Mouse (Mus musculus) intestine, embryonic 14.5 days (tissue): ENCODE results near the gene Zap70. TPM values are rescaled to one million over a fixed set of nuclear protein-coding genes. Genes with fewer than 3 reads are reported as not detected.
A peak's percentile ranks its signal among the peaks of the same experiment; 100 is the strongest.

Experiments
- ATAC-seq: fragments of 200-750 bp; cut with Nextera tagmentation; replicated peaks from 2 replicates; pipeline ENCODE4 v1.8.0; 2017; ENCODE audit warnings: low read depth, moderate number of reproducible peaks, moderate TSS enrichment, moderate library complexity; ENCODE audit not compliant: low FRiP score, low TSS enrichment
- DNase-seq: peaks from one replicate; pipeline ENCODE4 v3.0.0-alpha.2; 2018; ENCODE audit warnings: low spot score
- H3K27ac ChIP-seq: fragments of 300-500 bp; sonication (generic); 2 replicates; pipeline ENCODE4 v1.5.1; 2014; ENCODE audit warnings: low read depth, mild to moderate bottlenecking, control low read depth
- H3K27me3 ChIP-seq: fragments of 300-500 bp; sonication (generic); replicated peaks from 2 replicates; pipeline ENCODE4 v1.6.1; 2014; ENCODE audit warnings: low read length, control low read depth; ENCODE audit not compliant: control insufficient read depth, insufficient read depth
- H3K36me3 ChIP-seq: fragments of 300-500 bp; sonication (generic); 2 replicates; pipeline ENCODE4 v1.6.1; 2014; ENCODE audit warnings: low read length, control low read depth; ENCODE audit not compliant: control insufficient read depth, insufficient read depth
- H3K4me1 ChIP-seq: fragments of 300-500 bp; sonication (generic); replicated peaks from 2 replicates; pipeline ENCODE4 v1.6.1; 2014; ENCODE audit warnings: low read length, control low read depth, mixed read lengths; ENCODE audit not compliant: control insufficient read depth, insufficient read depth
- H3K4me2 ChIP-seq: fragments of 300-500 bp; sonication (generic); 2 replicates; pipeline ENCODE4 v1.6.1; 2014; ENCODE audit warnings: low read length
- H3K4me3 ChIP-seq: fragments of 300-500 bp; sonication (generic); 2 replicates; pipeline ENCODE4 v1.5.1; 2014; ENCODE audit warnings: low read depth, low read length, control low read depth, mixed read lengths
- H3K9ac ChIP-seq: fragments of 300-500 bp; sonication (generic); 2 replicates; pipeline ENCODE4 v1.6.1; 2014; ENCODE audit warnings: mild to moderate bottlenecking, low read length
- H3K9me3 ChIP-seq: fragments of 300-500 bp; sonication (generic); 2 replicates; pipeline ENCODE4 v1.6.1; 2016; ENCODE audit warnings: low read length, control low read depth; ENCODE audit not compliant: control insufficient read depth
- WGBS: fragments of 180-500 bp; shearing (Covaris S2); extraction: QIAGEN DNeasy Blood & Tissue Kit; methylation state at CpG from one replicate; pipeline ENCODE4 v1.1.7; 2014; 5-methylcytosine and 5-hydroxymethylcytosine counted together
- polyA plus RNA-seq: library from polyadenylated mRNA; unstranded; fragments of >200 nt; fragmentation: Nextera tagmentation; extraction: Ambion mirVana; gene quantifications from 2 replicates; pipeline ENCODE4 v1.2.1, GENCODE M21; 2014

Zap70 gene
- polyA plus RNA-seq, 1 experiment from 2014 or later, result 0.72 TPM

DNA sequence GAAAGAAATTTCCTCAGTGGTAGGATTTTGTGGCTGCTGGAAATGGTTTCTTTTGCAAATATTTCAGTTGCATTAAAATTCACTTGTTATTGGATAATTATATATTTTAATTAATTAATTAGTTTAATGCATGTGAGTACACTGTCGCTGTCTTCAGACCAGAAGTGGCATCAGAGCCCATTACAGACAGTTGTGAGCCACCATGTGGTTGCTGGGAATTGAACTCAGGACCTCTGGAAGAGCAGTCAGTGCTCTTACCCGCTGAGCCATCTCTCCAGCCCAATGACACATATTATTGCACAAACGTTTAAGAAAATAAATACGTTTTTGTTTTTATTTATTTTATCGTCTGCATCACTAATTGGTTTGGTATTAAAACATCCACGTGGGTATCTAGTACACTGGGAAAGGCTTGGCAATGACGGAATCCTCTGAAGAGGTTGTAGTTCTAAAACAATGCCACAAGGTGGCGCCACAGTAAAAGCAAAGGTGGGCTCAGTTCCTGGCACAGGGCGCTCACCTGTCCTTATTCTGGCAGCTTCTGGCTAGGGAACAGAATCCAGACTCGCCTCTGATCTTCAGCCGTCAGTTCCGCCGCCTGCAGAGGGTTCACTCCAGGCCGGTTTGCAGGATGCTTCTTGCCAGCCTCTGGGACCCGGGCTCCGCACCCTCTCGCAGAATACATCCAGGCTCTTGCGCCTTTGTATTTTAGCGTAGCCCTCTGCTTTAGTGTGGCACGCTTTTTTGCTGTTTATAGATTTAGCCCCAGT, 23.0 kb downstream of the Zap70 start:
- DNase-seq (peak; percentile 93), ATAC-seq (peak; percentile 82)
- Histone ChIP-seq H3K36me3 (no peaks in the 10 kb centered on the region), H3K27me3 (no peaks in the 10 kb centered on the region), H3K27ac (no peak overlapping the region), H3K4me3 (peak overlapping the region; percentile 42), H3K4me2 (peak overlapping the region; percentile 96), H3K4me1 (peaks cover 14% of the 10 kb centered on the region), H3K9ac (peak overlapping the region; percentile 44), H3K9me3 (no peaks in the 10 kb centered on the region)
- 4% methylated on average over 20 of the region's 20 CpGs for WGBS

DNA sequence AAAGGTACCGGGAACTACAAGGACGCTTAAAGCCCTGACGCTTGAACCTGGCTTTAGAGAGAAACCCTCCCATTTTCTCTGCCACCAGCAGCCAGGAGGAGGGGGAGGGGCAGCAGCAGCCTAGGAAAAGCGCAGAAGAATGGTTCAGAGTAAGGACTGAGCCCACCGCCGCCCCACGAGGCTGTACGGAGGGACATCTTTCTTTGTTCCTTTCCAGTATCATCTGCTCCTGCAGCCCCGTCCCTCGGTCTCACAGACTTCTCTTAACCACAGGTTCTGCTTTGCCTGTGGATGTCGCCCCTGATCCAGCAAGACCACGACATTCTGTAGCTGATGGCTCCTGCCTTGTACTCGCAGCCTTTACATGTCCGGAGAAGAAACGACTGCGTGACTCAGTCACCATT, 23.6 kb downstream of the Zap70 start:
- H3K4me3 ChIP-seq, result peak overlapping the region; percentile 42
- DNase-seq (peak; percentile 78), ATAC-seq (peak; percentile 47; the same call in 1 of the 2 replicates)
- peaks cover 14% of the 10 kb centered on the region for H3K4me1 ChIP-seq
- no peaks in the 10 kb centered on the region for H3K36me3 ChIP-seq
- H3K27me3 ChIP-seq, result no peaks in the 10 kb centered on the region
- no peak overlapping the region for H3K27ac ChIP-seq
- peak overlapping the region; percentile 44 for H3K9ac ChIP-seq
- 1% methylated on average over 16 of the region's 16 CpGs for WGBS
- H3K9me3 ChIP-seq, result no peaks in the 10 kb centered on the region
- peak overlapping the region; percentile 96 for H3K4me2 ChIP-seq

DNA sequence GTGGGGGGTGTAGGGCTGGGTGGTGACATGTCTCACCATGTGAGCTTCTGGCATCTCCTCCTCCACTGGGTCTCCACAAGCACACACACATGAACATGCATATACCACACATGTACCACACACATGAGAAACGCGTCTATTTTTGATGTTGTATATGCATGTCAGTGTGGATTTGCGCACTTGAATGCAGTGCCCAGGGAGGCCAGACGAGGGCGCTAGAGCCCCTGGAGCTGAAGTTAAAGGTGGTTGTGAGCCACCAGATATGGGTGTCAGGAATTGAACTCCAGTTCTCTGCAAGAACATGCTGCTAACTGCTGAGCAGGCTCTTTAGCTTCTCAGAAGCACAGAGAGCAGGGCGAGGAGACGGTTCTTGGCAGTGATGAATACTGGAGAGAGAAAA, 24.8 kb downstream of the Zap70 start:
- H3K27ac ChIP-seq, result no peak overlapping the region
- H3K9me3 ChIP-seq, result no peaks in the 10 kb centered on the region
- no peak overlapping the region for H3K4me3 ChIP-seq
- DNase-seq (no peak), ATAC-seq (no peak)
- WGBS, result 93% methylated on average over 7 of the region's 7 CpGs
- peaks cover 8% of the 10 kb centered on the region for H3K36me3 ChIP-seq
- H3K4me2 ChIP-seq, result no peak overlapping the region
- no peak overlapping the region for H3K9ac ChIP-seq
- peaks cover 14% of the 10 kb centered on the region for H3K4me1 ChIP-seq
- H3K27me3 ChIP-seq, result no peaks in the 10 kb centered on the region

DNA sequence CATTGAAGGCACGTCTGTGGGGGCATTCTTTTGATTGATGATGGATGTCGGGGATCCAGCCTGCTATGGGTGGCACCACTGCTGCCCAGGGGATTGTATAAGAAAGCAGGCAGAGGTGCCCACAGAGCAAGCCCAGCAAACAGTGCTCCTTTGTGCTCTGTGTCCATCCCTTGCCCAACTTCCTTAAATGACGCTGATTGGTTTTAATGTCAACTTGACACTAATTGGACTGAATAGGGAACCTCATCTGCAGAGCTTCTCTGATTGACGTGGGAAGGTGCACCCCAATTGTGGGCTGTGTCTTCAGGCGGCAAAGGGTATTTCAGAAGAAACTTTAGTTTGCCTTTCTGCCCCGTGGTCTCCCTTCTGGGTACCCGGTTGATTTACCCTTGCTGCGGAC, 27.8 kb downstream of the Zap70 start:
- Histone ChIP-seq H3K9me3 (no peaks in the 10 kb centered on the region), H3K4me3 (no peak overlapping the region), H3K36me3 (peaks cover 38% of the 10 kb centered on the region), H3K9ac (no peak overlapping the region), H3K4me1 (peaks cover 10% of the 10 kb centered on the region), H3K27ac (no peak overlapping the region), H3K4me2 (no peak overlapping the region), H3K27me3 (no peaks in the 10 kb centered on the region)
- DNase-seq, result no peak
- 74% methylated on average over 8 of the region's 8 CpGs for WGBS
- no peak for ATAC-seq

DNA sequence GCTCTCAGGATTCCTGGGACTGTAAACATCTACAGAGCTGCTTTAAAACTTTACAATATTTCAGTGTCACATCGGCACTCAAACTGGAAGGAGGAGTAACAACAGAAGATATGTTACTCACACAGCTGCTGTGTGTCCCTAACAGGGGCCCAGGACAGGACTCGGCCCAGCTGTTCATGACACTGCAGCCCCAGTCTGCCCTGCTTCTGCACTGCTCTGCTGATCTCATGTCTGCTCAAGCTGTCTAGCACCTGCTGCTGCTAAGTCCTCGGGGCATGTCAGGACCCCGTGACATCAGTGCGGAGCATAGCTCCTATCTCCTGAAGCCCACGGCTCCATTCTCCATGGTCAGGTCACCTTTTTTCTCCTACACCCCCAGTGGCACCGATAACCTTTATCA, 35.1 kb downstream of the Zap70 start:
- H3K27me3 ChIP-seq, result no peaks in the 10 kb centered on the region
- no peak for ATAC-seq
- 72% methylated on average over 7 of the region's 7 CpGs for WGBS
- no peak for DNase-seq
- H3K4me3 ChIP-seq, result no peak overlapping the region
- H3K9me3 ChIP-seq, result no peaks in the 10 kb centered on the region
- H3K9ac ChIP-seq, result no peak overlapping the region
- H3K27ac ChIP-seq, result no peak overlapping the region
- peaks cover 96% of the 10 kb centered on the region for H3K36me3 ChIP-seq
- H3K4me1 ChIP-seq, result no peaks in the 10 kb centered on the region
- H3K4me2 ChIP-seq, result no peak overlapping the region

DNA sequence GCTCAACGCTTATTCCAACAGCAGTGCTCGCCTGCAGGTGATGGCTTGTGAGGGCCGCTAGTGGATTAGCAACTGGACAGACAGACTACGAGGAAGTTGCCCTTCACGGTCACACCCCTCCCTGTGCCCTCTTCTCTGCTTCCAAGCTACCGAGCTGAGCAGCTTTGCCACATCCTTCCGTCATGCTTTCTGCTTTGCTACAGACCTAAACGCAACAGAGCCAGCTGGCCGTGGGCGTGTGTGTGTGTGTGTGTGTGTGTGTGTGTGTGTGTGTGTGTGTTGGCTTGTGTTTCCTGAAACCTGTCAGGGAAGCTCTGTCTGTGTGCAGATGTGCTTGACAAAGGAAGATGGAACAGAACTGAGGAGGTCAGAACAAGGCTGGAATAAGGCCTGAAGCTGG, 35.9 kb downstream of the Zap70 start:
- no peak for ATAC-seq
- H3K4me3 ChIP-seq, result no peak overlapping the region
- H3K4me1 ChIP-seq, result no peaks in the 10 kb centered on the region
- no peak overlapping the region for H3K27ac ChIP-seq
- no peak overlapping the region for H3K9ac ChIP-seq
- DNase-seq, result no peak
- 81% methylated on average over 10 of the region's 10 CpGs for WGBS
- H3K36me3 ChIP-seq, result peaks cover 96% of the 10 kb centered on the region
- H3K4me2 ChIP-seq, result no peak overlapping the region
- no peaks in the 10 kb centered on the region for H3K9me3 ChIP-seq
- no peaks in the 10 kb centered on the region for H3K27me3 ChIP-seq

DNA sequence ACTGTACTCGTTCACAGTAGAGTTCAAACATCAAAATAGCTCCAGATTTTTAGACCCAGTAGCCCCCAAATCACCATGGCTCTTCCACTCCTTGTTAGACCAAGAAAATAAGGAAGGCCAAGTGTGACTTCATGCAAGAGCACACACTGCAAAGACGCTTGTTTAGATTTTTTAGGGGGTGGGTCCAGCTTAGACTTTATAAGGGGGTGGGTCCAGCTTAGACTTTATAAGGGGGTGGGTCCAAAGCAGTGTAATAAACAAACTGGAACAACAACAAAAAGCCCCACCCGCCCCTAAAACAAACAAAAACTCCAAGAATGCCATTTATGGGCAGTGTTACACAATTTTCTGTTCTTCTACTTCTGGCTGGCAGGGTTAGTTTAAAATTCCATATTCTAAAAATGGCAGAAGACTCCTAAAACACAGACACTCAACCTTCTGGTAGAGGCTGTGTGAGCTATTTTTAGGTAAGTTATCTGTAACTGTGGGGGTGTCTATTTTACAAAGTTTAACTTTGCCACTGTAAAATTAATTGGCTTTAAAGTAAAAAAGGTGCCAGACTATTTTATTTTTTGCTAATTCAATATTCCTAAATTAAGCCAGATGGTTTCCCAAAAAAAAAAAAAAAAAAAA, 38.9 kb downstream of the Zap70 start:
- no peaks in the 10 kb centered on the region for H3K9me3 ChIP-seq
- H3K36me3 ChIP-seq, result peaks cover 91% of the 10 kb centered on the region
- no peak overlapping the region for H3K4me3 ChIP-seq
- WGBS, result 68% methylated on average over 3 of the region's 3 CpGs
- H3K27me3 ChIP-seq, result no peaks in the 10 kb centered on the region
- DNase-seq, result no peak
- no peak overlapping the region for H3K4me2 ChIP-seq
- no peak overlapping the region for H3K9ac ChIP-seq
- no peak for ATAC-seq
- no peaks in the 10 kb centered on the region for H3K4me1 ChIP-seq
- no peak overlapping the region for H3K27ac ChIP-seq

DNA sequence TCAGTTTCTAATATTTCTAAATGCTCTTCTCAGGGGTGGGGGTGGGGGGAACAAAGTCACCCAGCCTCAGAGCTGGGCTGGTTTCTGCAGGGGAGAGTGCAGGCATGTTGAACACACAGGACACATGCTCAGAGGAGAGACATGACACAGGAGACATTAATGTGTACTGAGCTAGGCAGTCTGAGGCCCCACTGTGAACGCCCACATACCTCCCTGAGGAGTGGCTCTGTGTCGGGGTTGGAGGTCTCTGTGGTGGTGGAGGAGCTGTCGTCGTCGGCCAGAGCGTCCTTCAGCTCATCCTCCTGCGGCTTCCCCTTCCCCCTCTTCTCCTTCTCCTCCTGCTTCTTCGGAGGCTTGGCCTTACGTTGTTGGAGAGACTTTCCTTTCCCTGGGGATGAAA, 42.7 kb downstream of the Zap70 start:
- ATAC-seq (no peak), DNase-seq (no peak)
- WGBS, result 70% methylated on average over 9 of the region's 9 CpGs
- no peak overlapping the region for H3K4me3 ChIP-seq
- no peaks in the 10 kb centered on the region for H3K9me3 ChIP-seq
- H3K27me3 ChIP-seq, result no peaks in the 10 kb centered on the region
- H3K27ac ChIP-seq, result peak overlapping the region; percentile 33; the same call in 1 of the 2 replicates
- H3K36me3 ChIP-seq, result peaks cover 90% of the 10 kb centered on the region
- H3K4me1 ChIP-seq, result no peaks in the 10 kb centered on the region
- H3K9ac ChIP-seq, result no peak overlapping the region
- no peak overlapping the region for H3K4me2 ChIP-seq

DNA sequence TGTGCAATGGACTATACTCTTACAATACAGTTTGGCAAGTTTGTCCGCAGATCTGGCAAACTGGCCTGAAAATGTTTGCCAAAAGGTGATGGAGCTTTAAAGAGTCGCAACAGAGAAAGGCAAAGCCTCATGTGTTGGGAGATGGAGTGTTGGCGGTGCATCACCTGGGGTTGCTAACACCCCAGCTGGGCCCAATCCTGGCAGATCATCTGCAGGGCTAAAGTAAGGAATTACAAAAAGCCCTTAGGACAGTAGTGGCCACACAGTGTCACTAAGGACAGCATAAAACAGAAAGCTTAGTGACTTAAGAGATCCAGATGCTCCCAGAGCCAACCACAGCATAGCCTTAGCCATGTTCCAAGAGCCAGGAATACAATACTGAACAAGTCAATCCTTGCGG, 43.2 kb downstream of the Zap70 start:
- H3K9me3 ChIP-seq, result no peaks in the 10 kb centered on the region
- no peaks in the 10 kb centered on the region for H3K4me1 ChIP-seq
- DNase-seq (no peak), ATAC-seq (no peak)
- H3K27me3 ChIP-seq, result no peaks in the 10 kb centered on the region
- H3K36me3 ChIP-seq, result peaks cover 90% of the 10 kb centered on the region
- WGBS, result 87% methylated on average over 4 of the region's 4 CpGs
- no peak overlapping the region for H3K4me2 ChIP-seq
- H3K4me3 ChIP-seq, result no peak overlapping the region
- no peak overlapping the region for H3K9ac ChIP-seq
- H3K27ac ChIP-seq, result 0 out of 2 replicates have a peak overlapping the region, but pooled peaks have one; percentile 33
